10 mouse cellular contexts compared by ENCODE assay signal in the genomic region with DNA sequence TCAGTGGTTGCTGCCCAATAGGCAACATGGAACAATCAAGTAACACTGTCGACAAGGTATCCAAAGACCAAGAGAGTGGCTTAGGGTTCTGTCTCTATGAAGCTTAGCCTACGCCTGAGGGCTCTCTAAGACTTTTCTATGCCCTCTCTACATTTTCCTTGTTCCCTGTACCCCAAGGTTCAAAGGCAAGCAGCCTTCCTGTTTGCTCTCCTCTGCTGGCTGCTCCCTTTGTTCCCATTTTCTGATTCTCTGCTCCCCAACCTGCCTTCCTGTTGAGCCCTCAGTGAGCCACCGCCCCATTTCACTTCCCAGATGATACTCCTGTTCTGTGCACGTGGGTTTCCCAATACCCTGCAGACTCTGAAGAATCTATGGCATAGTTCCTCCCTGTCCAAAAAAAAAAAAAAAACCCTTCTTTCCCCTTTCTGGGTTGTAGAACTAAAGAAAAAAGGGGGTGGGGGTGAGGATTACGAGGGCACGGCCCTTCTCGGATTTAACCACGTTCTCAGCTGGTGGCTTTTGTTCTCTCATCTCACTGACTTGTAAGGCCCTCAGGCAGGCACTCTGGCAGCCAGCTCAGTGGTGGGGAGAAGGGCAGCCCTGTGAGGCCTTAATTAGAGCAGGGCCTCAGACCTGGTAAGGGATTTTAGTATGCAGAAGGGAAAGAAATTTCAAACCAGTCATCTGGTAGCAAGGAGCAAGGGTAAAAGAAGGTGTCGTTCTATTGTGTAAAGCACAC. TPM values are rescaled to one million over a fixed set of nuclear protein-coding genes. Genes with fewer than 3 reads are reported as not detected.
DNase-seq lines count a peak whose midpoint lies in the region; ATAC-seq and TF ChIP-seq lines count a peak whose summit lies in the region.
"Had no signal": no experiment of that assay in that cellular context is flagged by ENCODE, and none has a peak within 500 bp of the region (broad histone marks: within the 10 kb centered on the region; RNA-seq: fewer than 3 reads in every experiment).

No protein-coding gene starts in this region.

- no peak for ATAC-seq in embryonic facial prominence, embryonic 15.5 days (ENCODE audit: insufficient number of reproducible peaks, low FRiP score, low TSS enrichment, low read depth)
- ATAC-seq in limb, embryonic 13.5 days (ENCODE audit: low FRiP score, low read depth) = 0 out of 2 replicates have a peak, but pooled peaks have one; percentile 22

- peaks cover 91% of the 10 kb centered on the region for H3K79me2 ChIP-seq in CH12.LX (replicated peaks; ENCODE audit: control insufficient read depth, extremely low read depth, insufficient read depth, poor library complexity, severe bottlenecking)

- H3K4me1 ChIP-seq in CH12.LX (ENCODE audit: control insufficient read depth in 1 of 2, insufficient read depth in 2 of 2) = peaks cover 28 to 87% of the 10 kb centered on the region in 2 experiments
- peaks cover 30% of the 10 kb centered on the region for H3K4me1 ChIP-seq in embryonic facial prominence, embryonic 15.5 days
- peaks cover 42% of the 10 kb centered on the region for H3K4me1 ChIP-seq in limb, embryonic 13.5 days

- 20% methylated on average over 9 of the region's 9 CpGs for WGBS in embryonic facial prominence, embryonic 15.5 days
- 27% methylated on average over 9 of the region's 9 CpGs for WGBS in limb, embryonic 13.5 days

- H3K9me3 ChIP-seq in CH12.LX (replicated peaks; ENCODE audit: low read length) = no peaks in the 10 kb centered on the region
- no peaks in the 10 kb centered on the region for H3K9me3 ChIP-seq in embryonic facial prominence, embryonic 15.5 days (replicated peaks)
- H3K9me3 ChIP-seq in limb, embryonic 13.5 days = no peaks in the 10 kb centered on the region
- H3K9me3 ChIP-seq: stomach, embryonic 15.5 days had no signal

- TF ChIP-seq RAD21 in CH12.LX (IDR thresholded peaks at IDR 0.05; ENCODE audit: low read depth, low read length) = no peak

- dilution Hi-C loops in CH12.LX (cut with MboI; ENCODE audit: extremely low pct_ligation_motif_present, extremely low pct_unique_long_range_greater_than_20kb, low sequenced_read_pairs) = no loop called here

- H3K27ac ChIP-seq in CH12.LX (ENCODE audit: insufficient read depth, low read depth) = peak overlapping the region; percentile 59
- peak overlapping the region; percentile 45 for H3K27ac ChIP-seq in embryonic facial prominence, embryonic 15.5 days (replicated peaks)
- H3K27ac ChIP-seq in limb, embryonic 13.5 days = peak overlapping the region; percentile 10; the same call in 1 of the 2 replicates
- H3K27ac ChIP-seq in gastrocnemius, adult 2 months = no peak overlapping the region; the same call in 1 of the 2 replicates
- H3K27ac ChIP-seq: heart, adult 2 months; stomach, embryonic 15.5 days had no signal

- DNase-seq in CH12.LX (ENCODE audit: extremely low read depth) (no peak), ES-CJ7 (ENCODE audit: low read depth, low spot score) (peak; percentile 88)
- no peak for DNase-seq in gastrocnemius, adult 2 months
- DNase-seq in urinary bladder, postnatal 4 days (ENCODE audit: low spot score in 2 of 2) = no peak
- no peak for DNase-seq in right cerebral cortex, postnatal 14 days
- DNase-seq: heart, adult 2 months had no signal

- H3K4me2 ChIP-seq in CH12.LX (ENCODE audit: insufficient read depth, low read depth, poor library complexity, severe bottlenecking) = peak overlapping the region; percentile 74
- no peak overlapping the region for H3K4me2 ChIP-seq in embryonic facial prominence, embryonic 15.5 days (replicated peaks)
- no peak overlapping the region for H3K4me2 ChIP-seq in limb, embryonic 13.5 days (replicated peaks)
- H3K4me2 ChIP-seq: stomach, embryonic 15.5 days had no signal

- no peak overlapping the region for H3K4me3 ChIP-seq in CH12.LX (replicated peaks in 1 of 3; ENCODE audit: low read depth in 2 of 3, low read length in 2 of 3, poor library complexity in 1 of 3)
- H3K4me3 ChIP-seq in embryonic facial prominence, embryonic 15.5 days (replicated peaks) = no peak overlapping the region
- no peak overlapping the region for H3K4me3 ChIP-seq in limb, embryonic 13.5 days
- H3K4me3 ChIP-seq in gastrocnemius, adult 2 months = no peak overlapping the region
- H3K4me3 ChIP-seq: heart, adult 2 months; myocyte; stomach, embryonic 15.5 days had no signal

- no peaks in the 10 kb centered on the region for H3K27me3 ChIP-seq in CH12.LX (replicated peaks)
- no peaks in the 10 kb centered on the region for H3K27me3 ChIP-seq in embryonic facial prominence, embryonic 15.5 days
- H3K27me3 ChIP-seq in limb, embryonic 13.5 days = no peaks in the 10 kb centered on the region
- H3K27me3 ChIP-seq: stomach, embryonic 15.5 days had no signal

- intact Hi-C loops in gastrocnemius, adult 2 months (cut with DNase I) = no loop called here

- TF ChIP-seq EP300 in CH12.LX (IDR thresholded peaks at IDR 0.05; ENCODE audit: low read length) = no peak

- in situ Hi-C loops in CH12.LX (cut with MboI; ENCODE audit: low pct_ligation_motif_present, low pct_unique_long_range_greater_than_20kb, low sequenced_read_pairs) = no loop called here

- peaks cover 20 to 74% of the 10 kb centered on the region in 2 experiments for H3K36me3 ChIP-seq in CH12.LX (replicated peaks in 1 of 2; ENCODE audit: control insufficient read depth in 1 of 2, insufficient read depth in 1 of 2, low read length in 1 of 2)
- no peaks in the 10 kb centered on the region for H3K36me3 ChIP-seq in embryonic facial prominence, embryonic 15.5 days
- H3K36me3 ChIP-seq in limb, embryonic 13.5 days = no peaks in the 10 kb centered on the region
- H3K36me3 ChIP-seq: stomach, embryonic 15.5 days had no signal

- no peak for TF ChIP-seq POLR2A in CH12.LX (IDR thresholded peaks at IDR 0.05; ENCODE audit: low read depth, low read length)

- H3K9ac ChIP-seq in CH12.LX (ENCODE audit: insufficient read depth, low read depth) = peak overlapping the region; percentile 99
- H3K9ac ChIP-seq in embryonic facial prominence, embryonic 15.5 days = no peak overlapping the region
- H3K9ac ChIP-seq in limb, embryonic 13.5 days = no peak overlapping the region
- H3K9ac ChIP-seq: stomach, embryonic 15.5 days had no signal

- no peak for TF ChIP-seq CTCF in CH12.LX (conservative IDR thresholded peaks at IDR 0.05 in 1 of 2, IDR thresholded peaks at IDR 0.05 in 1 of 2; ENCODE audit: low read depth in 2 of 2, low read length in 2 of 2)
- TF ChIP-seq CTCF in gastrocnemius, adult 2 months (IDR thresholded peaks at IDR 0.05) = no peak

TF ChIP-seq in CH12.LX, 34 proteins besides CTCF, POLR2A, EP300 and RAD21 (continues in another document):
- TF ChIP-seq MAZ (IDR thresholded peaks at IDR 0.05; ENCODE audit: low read depth, low read length) = no peak
- TF ChIP-seq E2F4 (IDR thresholded peaks at IDR 0.05; ENCODE audit: insufficient replicate concordance, low read depth, low read length) = no peak
- no peak for TF ChIP-seq ZKSCAN1 (IDR thresholded peaks at IDR 0.05; ENCODE audit: borderline replicate concordance, low read depth, low read length)
- TF ChIP-seq USF1 (IDR thresholded peaks at IDR 0.05; ENCODE audit: low read depth, low read length) = no peak
- TF ChIP-seq KAT2A (IDR thresholded peaks at IDR 0.05; ENCODE audit: insufficient replicate concordance, low read length) = no peak
- no peak for TF ChIP-seq NELFE (IDR thresholded peaks at IDR 0.05; ENCODE audit: low read depth, low read length)
- no peak for TF ChIP-seq ELF1 (IDR thresholded peaks at IDR 0.05; ENCODE audit: low read depth, low read length)
- TF ChIP-seq MAFK (IDR thresholded peaks at IDR 0.05; ENCODE audit: insufficient replicate concordance, low read length) = no peak
- 0 out of 2 replicates have a peak, but pooled peaks have one; percentile 32 for TF ChIP-seq MAX (IDR thresholded peaks at IDR 0.05; ENCODE audit: low read length)
- TF ChIP-seq MEF2A (IDR thresholded peaks at IDR 0.05; ENCODE audit: borderline replicate concordance, low read depth, low read length) = no peak
- 0 out of 2 replicates have a peak, but pooled peaks have one; percentile 30 for TF ChIP-seq MXI1 (IDR thresholded peaks at IDR 0.05; ENCODE audit: low read depth, low read length)
- no peak for TF ChIP-seq JUND (conservative IDR thresholded peaks at IDR 0.05; ENCODE audit: low read depth, low read length)
- TF ChIP-seq ZC3H11A (IDR thresholded peaks at IDR 0.05; ENCODE audit: low read depth, low read length) = no peak
- TF ChIP-seq NRF1 (IDR thresholded peaks at IDR 0.05; ENCODE audit: low read depth, low read length) = no peak
- no peak for TF ChIP-seq SIN3A (IDR thresholded peaks at IDR 0.05; ENCODE audit: low read length)
- TF ChIP-seq BHLHE40 (IDR thresholded peaks at IDR 0.05; ENCODE audit: low read depth, low read length) = 0 out of 2 replicates have a peak, but pooled peaks have one; percentile 39
- TF ChIP-seq CHD2 (IDR thresholded peaks at IDR 0.05; ENCODE audit: low read length) = no peak
- TF ChIP-seq CHD1 (IDR thresholded peaks at IDR 0.05; ENCODE audit: low read depth, low read length) = no peak
- TF ChIP-seq ZMIZ1 (IDR thresholded peaks at IDR 0.05; ENCODE audit: low read depth, low read length) = no peak
- TF ChIP-seq MYC (IDR thresholded peaks at IDR 0.05; ENCODE audit: low read depth, low read length) = no peak
- TF ChIP-seq PAX5 (IDR thresholded peaks at IDR 0.05; ENCODE audit: low read length) = no peak
- no peak for TF ChIP-seq HCFC1 (IDR thresholded peaks at IDR 0.05; ENCODE audit: low read depth, low read length)
- no peak for TF ChIP-seq JUN (IDR thresholded peaks at IDR 0.05; ENCODE audit: insufficient read depth, low read depth, low read length)
- TF ChIP-seq TBP (conservative IDR thresholded peaks at IDR 0.05; ENCODE audit: low read depth, low read length) = no peak
- peak; percentile 75 for TF ChIP-seq ZNF384 (IDR thresholded peaks at IDR 0.05; ENCODE audit: low read depth, low read length)
- no peak for TF ChIP-seq IRF4 (IDR thresholded peaks at IDR 0.05; ENCODE audit: low read depth, low read length)
- no peak for TF ChIP-seq UBTF (IDR thresholded peaks at IDR 0.05; ENCODE audit: low read depth, low read length)
- TF ChIP-seq ETS1 (conservative IDR thresholded peaks at IDR 0.05; ENCODE audit: low read depth, low read length) = no peak
- TF ChIP-seq USF2 (conservative IDR thresholded peaks at IDR 0.05; ENCODE audit: low read depth, low read length) = no peak
- no peak for TF ChIP-seq GABPA (IDR thresholded peaks at IDR 0.05; ENCODE audit: insufficient replicate concordance, low read depth, low read length)

RNA-seq across cellular contexts. Expression of a gene that starts 26.9 kb away (rescaled TPM):
- total RNA-seq in CH12.LX (2012; rRNA removed) = 83.6 and 102 TPM in 2 replicates
- total RNA-seq in CH12.LX (2014; rRNA removed) = 67.9 and 68.8 TPM in 2 replicates
- polyA plus RNA-seq in CH12.LX (2012; ENCODE audit: insufficient read length, low read depth) = 51.7 and 53.0 TPM in 2 replicates
- polyA plus RNA-seq in embryonic facial prominence, embryonic 15.5 days (2015; fragmentation: Nextera tagmentation; extraction: Ambion mirVana) = 21.2 and 22.1 TPM in 2 replicates
- 14.1 and 14.4 TPM in 2 replicates for polyA plus RNA-seq in limb, embryonic 13.5 days (2015; fragmentation: Nextera tagmentation; extraction: Ambion mirVana)
- 10 to 100 TPM; 22.9 to 33.8 TPM for total RNA-seq in gastrocnemius, adult 2 months (2021)
